Mouse (Mus musculus) c-Kit-positive CD71-positive TER-119-positive erythroid progenitor cells, embryonic 14.5 days (primary cell): ENCODE data around the gene Pik3r6.

Source experiments
- DNase-seq: peaks from one replicate; pipeline ENCODE4 v3.0.0-alpha.2; 2013; ENCODE audit warnings: low spot score

Pik3r6 gene

DNA sequence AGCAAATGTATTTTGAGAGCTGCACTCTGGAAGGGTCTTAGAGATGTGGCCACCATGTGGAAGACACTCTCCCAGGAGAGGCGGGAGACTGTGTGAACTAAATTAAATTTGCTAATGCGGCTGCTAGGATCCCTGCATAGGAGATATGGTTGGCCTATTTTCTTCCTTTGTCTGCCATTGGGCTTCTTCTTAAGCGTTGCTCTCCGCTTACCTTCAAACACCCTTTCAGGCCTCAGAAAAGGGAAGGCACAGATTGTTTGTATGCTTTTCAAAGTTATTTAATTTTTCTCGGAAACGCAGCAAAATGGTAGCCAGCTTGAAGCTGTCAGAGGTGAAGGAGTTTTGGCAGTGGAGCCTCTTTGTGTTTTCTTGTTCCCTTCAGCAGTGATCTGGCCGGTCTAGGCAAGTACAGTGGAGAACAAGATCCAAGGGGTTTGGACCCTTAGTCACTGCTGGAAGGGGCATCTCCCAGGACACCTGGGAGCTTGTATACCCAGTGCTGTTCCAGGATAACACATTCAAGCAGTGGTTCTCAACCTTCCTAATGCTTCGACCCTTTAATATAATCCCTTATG lies 81.2 kb downstream of the Pik3r6 start:
- DNase-seq = no peak

DNA sequence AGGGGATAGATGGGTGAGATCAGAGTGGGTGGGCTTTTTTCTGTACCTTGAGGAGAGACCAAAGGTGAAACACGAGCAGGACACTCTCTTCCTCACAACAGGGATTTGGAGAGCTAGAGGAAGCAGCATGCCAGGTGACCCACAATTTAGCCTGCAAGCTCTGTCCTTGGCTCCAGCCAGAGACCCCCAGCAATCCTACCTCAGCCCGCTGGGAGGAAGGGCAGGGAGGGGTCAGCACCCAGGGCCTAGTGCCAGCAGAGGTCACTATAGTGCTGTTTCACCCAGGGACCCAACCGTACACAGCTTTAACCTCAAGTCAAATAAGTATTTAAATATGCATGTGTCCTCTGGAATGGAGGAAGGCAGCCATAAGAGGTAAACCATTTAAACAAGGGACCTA lies 83.1 kb downstream of the Pik3r6 start:
- no peak for DNase-seq

DNA sequence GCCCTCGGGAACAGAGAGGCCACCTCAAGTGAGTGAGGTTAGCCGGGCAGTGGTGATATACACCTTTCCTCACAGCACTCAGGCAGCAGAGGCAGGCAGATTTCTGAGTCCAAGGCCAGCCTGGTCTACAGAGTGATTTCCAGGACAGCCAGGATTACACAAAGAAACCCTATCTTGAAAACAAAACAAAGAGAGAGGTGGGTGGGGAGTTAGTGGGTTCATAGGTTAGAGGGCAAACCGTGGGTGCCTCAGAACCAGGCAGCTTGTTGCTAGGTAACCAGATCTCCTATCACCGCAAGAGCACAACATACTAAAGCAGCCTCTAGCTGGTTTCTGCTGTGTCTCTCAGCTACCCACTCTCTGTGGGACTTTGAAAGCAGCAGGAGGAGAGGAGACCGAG lies 83.9 kb downstream of the Pik3r6 start, which contains the start of gene Ccdc42:
Gene Ccdc42 (plus strand): TSS at position 301 of the 400 bp plus-strand sequence.
- no peak for DNase-seq

DNA sequence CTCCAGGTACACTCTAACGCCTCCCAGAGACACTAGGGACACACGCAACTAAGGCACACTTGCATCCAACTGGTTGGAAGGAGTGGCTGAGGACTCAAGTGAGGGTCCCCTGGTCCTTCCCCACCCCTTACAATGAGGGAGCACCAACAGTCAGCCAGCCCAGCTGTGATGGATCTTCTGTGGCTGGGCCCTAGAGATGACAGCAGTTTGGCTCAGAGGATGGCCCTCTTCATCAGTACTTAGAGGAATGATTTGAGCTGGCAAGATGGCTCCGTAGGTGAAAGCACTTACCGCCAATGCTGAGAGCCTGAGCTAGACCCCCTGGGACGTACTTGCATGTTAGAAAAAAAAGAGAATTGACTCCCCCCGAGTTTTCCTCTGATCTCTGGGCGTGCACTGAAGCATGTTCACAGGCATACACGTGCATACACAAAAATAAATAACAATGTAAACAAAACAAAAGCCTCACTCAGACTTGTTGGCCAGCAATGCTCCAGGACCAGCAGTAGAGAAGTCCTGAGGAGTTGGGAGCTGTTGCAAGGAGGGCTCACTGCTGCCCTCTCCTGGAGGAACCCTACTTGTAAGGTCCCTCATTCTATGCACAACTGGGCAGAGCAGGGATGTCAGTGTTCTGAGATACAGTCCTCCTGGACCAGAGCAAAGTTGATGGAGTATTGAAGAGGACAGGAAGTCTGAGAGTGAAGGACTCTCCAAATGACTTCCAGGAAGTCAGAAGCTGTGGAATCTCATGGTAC lies 86.4 kb downstream of the Pik3r6 start:
- peak; percentile 44 for DNase-seq

DNA sequence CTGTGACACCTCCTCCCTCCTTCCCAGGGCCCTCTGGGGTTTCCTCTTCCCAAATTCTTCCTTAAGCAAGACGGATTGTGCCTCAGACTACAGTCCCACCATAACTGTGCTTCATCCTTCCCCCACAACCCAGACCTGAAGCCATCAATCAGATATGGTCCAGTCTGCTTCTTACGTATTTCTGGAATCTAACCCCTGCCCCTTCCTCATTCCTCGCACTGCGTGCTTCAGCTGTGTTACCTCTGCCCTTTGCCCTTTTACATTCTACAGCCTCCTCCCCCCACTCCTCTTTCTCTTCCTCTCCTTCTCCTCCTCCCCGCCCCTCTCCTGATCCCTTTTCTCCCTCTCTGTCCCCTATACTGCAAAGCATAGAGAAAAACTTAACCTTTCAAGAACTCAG lies 88.9 kb downstream of the Pik3r6 start:
- DNase-seq = no peak

DNA sequence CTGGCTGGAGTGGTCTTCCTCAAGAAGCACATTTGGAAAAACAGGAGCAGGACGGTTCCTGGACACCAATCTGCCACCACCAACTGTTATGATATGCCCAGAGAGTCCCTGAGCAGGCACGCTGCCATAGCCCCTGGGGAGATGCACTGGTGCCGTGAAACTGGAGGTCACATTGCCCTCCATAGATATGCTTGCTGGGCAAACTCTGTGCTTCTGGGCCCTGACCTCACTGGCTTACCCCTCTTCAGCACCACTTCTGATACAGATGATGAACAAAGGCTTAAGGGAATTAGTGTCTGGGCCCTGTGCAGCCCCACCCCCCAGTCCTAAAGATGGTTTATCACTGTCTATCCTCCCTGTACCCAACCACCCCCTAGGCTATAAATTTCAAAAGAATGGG lies 90.4 kb downstream of the Pik3r6 start:
- DNase-seq = no peak

DNA sequence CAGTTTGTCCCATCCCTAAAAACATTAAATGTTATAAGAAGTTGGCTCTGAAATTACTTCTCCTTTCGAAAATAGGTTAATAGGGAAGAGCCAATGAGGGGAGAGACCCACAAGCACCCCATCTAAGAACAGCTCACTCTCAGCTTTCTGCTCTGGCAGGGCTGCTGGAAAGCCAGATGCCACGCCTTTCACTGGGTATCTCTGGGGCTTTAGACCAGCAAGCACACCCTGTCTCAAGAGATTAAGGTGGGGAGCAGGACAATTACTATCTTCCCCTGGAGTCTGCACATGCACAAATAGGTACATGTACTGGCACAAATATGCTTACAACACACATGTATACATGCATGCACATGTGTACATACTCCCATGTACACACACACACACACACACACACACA lies 95.1 kb downstream of the Pik3r6 start:
- DNase-seq = peak; percentile 23

DNA sequence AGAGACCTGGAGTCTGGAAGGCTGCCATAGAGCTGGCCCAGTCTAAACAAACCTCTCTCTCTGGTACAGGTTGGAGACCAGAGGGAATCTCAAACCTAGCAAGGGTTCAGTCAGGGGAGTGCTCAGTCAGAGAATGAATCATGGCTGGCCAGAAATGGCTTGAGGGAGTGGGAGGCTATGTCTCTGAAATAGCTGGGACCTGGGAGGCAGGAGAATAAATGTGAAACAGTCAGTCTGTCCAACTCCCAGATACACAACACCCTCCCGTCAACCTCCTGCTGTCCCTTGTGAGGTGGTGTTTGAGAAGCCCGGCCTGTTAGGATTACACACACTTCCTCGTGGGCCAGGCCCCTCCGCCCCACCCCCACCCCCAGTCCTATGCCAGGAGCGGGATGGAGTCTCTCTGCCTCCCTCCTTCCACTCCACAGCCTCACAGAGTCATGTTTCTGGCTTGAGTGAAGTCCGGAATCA lies 97.8 kb downstream of the Pik3r6 start:
- DNase-seq = no peak

DNA sequence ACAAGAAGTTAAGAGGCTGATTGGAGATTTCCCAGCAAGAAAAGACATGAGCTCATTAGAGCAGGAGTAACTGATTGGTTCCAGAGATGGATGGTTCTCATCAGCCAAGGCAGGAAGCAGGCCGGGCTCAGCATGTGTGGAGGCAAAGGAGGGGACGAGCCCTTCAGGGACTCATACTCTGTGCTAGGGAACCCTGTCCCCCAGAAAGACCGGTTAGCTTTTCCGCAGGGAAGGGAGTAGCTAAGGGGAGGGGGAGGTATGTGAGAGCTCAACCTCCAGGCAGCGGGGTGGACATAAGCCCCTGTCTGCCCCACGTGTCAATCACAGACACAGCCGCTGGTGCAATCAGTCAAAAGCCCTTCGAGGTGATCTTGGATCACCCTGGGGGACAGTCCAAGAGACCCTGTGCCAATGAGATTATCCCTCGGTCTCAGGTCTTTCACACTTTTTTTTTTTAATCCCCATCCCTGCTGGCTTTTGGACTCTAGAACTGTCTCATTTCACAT lies 98.7 kb downstream of the Pik3r6 start:
- no peak for DNase-seq
